Mouse (Mus musculus): ENCODE data around the gene Btf3.

DNA sequence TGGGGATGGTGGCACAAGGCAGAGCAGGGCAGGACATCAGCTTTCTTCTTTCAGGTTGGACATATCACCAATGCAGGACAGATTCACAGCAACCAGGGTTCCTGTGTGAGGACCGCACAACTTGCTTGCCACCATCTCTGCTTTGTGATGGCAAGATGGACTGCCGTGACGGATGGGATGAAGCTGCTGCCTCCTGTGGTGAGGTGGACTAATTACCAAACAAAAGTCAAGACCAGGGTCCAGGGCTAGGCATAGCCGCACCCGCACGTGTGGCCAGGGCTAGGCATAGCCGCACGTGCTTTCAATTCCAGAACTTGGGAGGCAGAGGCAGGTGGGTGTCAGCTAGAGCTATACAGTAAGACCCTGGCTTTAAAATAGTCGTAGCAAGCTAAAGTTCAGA, 11.5 kb downstream of the Btf3 start:
- TF ChIP-seq POLR2A (IDR thresholded peaks at IDR 0.05; ENCODE audit: insufficient read length, low read depth) (no peak), MYOD1 (IDR thresholded peaks at IDR 0.05; ENCODE audit: control insufficient read depth in 1 of 3, insufficient read length in 2 of 3, low read depth in 2 of 3) (no peak), TCF12 (IDR thresholded peaks at IDR 0.05; ENCODE audit: insufficient read depth, poor library complexity, severe bottlenecking) (no peak), MYOG (IDR thresholded peaks at IDR 0.05; ENCODE audit: control insufficient read depth in 1 of 3, insufficient read depth in 1 of 3, insufficient read length in 2 of 3, low read depth in 2 of 3) (no peak), MAX (IDR thresholded peaks at IDR 0.05; ENCODE audit: low read depth) (no peak), POLR2AphosphoS2 (IDR thresholded peaks at IDR 0.05; ENCODE audit: insufficient read length, low read depth) (peak; percentile 61), USF1 (IDR thresholded peaks at IDR 0.05; ENCODE audit: low read depth) (no peak), E2F4 (IDR thresholded peaks at IDR 0.05; ENCODE audit: insufficient read depth) (no peak), CEBPB (IDR thresholded peaks at IDR 0.05; ENCODE audit: insufficient read depth, poor library complexity, severe bottlenecking) (no peak), SRF (IDR thresholded peaks at IDR 0.05; ENCODE audit: control insufficient read depth, insufficient read length, low read depth) (no peak), REST (IDR thresholded peaks at IDR 0.05; ENCODE audit: insufficient read depth, insufficient read length) (no peak), TCF3 (IDR thresholded peaks at IDR 0.05; ENCODE audit: insufficient read length, low read depth) (no peak)

Data from myocyte (in vitro differentiated cells).